Mouse (Mus musculus) thymus, postnatal 36 days (tissue): ENCODE data around the gene Fndc3a.

ENCODE experiments used
- DNase-seq, 2 experiments: peaks; one replicate each; pipeline ENCODE4 v3.0.0; 2022; ENCODE audit warnings: mixed read lengths in 2 of 2

Fndc3a gene

DNA sequence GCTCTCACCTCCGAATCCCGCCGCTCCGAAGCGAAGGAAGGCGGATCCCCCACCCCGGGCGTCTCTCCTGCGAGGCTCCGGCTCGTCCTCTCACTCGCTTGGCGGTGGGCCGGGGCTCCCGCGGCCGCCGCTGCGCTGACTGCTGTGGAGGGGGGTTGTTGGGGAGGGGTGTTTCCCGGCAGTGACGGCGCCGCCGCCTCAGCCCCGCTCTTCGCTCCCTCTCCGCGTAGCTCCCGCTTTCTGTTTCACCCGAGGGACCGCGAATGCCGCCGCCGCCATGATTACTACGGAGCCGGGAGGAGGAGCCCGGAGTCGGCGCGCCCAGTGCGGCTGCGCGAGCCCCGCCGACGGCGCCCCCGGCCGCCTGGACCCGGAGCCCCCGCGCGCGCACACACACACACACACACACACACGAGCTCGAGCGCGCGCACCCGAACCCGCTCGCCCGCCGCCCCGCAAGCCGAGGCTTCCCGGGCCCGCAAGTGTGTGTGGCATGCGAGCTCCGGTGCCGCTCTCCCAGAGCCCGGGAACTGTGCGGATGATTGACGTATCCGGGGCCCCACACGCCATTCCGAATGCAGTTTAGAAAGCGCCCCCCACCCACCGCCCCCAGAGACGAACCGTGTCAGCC lies at the start of gene Fndc3a:
Fndc3a (minus strand) TSS at position 294 of the 631 bp plus-strand sequence.
- peak; percentile 90 to 91 for DNase-seq

GRCm38 (mm10) chr14:72752893-72753292 lies 43.1 kb upstream of the Fndc3a start:
- DNase-seq: no peak

DNA sequence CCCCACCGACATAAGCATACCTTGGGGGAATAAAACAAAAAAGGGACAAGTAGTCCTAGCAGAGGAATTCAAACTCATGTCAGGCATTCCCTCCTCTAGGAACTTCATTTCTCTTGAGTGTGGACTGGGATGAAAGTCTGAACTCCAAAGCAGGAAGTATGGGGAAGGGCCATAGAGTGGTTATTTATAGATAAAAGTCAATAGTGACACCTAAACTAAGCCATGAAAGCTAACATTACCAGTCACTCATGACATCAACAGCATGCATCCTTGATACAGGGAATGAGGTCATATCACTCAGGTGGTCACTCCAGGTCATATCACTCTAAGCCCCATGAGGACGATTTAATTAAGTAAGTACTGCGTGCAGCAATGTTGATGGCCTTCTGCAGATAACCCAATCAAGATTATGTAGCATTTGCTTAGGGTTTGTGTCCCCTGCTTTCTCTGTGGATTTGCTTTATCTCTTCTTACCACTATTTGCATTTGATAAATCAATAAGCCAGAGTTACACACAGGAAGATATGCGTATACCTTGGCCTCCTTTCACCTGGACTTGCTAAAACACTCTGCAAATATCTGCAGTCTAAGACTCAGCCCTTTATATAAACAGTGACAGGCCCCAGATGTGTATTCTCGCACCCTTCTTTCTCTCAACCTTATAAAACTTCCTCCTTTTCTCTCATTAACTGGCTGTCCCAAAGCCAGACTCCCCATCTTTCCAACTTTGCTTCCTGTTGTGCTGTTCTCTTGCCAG lies 40.8 kb upstream of the Fndc3a start:
- DNase-seq: no peak

DNA sequence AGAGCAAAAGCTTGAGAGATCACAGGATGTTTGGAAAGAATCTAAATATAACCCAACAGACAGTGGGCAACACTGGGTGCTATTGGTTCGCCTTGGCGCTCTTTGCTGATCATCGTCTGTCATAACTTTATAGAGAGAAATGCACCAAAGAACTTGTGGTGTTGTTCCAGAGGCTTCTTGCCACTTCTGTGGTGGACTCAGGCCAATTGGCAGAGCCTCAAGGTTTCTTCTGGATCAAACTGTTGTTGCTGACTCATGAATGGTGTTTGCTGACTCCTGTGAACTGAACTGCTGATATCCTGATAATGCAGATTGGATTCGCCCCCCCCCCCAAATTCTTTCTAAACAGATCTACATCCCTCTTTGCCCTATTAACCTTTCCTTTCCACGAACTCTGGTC lies 38.5 kb upstream of the Fndc3a start:
- DNase-seq: no peak

DNA sequence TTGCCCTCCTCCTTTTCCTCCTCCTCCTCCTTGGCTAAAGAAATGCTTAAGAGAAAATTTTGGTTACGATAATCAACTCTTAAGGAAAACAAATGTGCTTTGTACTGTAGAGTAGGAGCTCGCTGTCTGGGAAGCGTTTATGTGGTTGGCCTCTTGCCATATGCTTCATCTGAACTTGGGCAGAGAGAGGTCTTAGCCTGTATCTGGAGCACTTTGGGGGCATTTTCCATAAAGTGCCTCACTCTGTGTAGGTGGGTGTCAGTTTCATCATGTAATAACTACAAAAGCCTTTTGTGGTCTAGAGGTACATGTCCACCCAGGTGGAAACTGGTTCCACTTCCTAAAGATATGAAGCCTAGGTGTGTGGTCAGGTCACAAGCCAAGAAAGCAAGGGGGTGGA lies 31.9 kb upstream of the Fndc3a start:
- DNase-seq: no peak

DNA sequence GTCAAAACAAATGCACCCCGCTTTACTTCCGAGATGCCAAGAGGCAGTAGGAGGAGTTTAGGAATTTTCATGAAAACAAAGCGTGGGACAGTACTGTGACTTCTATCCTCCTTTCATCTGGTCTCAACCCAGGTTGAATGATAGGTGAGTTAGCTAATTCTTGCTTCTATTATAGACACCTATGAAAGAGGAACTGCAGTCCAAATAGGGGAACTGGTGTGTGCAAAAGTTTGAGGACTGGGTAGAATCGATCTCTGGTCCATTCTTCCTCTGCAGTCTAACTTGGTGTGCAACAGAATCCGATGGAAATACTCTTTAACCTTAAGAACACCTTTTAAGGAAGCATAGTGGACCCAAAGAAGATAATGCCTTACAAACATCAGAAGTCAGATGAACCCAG lies 30.5 kb upstream of the Fndc3a start:
- no peak for DNase-seq

GRCm38 (mm10) chr14:72739484-72740208 lies 29.8 kb upstream of the Fndc3a start:
- DNase-seq: no peak

GRCm38 (mm10) chr14:72738776-72739175 lies 29.0 kb upstream of the Fndc3a start:
- no peak for DNase-seq

DNA sequence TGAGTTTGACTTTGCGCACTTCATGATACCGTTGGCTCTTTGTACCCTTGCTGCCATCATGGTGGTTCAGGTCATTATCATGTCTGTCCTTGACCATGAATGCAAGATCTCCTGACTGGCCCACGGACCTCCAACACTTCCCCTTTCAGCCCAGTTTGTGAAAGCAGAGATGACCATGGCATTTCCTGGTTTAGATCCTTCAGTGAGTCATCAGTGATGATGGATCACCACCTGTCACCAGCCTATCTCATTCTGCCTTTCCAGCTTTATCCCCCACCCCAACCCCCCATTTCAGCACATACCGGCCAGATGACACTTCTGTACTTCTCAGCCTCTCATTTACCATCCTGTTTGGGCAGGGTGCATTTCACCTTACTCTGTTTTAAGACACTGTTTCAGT lies 28.4 kb upstream of the Fndc3a start:
- no peak for DNase-seq

GRCm38 (mm10) chr14:72725865-72726264 lies 16.1 kb upstream of the Fndc3a start:
- no peak for DNase-seq

GRCm38 (mm10) chr14:72722274-72723053 lies 12.7 kb upstream of the Fndc3a start:
- DNase-seq: no peak

- DNase-seq: no peak
These were observed 6.4 kb upstream of the Fndc3a start for GRCm38 (mm10) chr14:72716175-72716574.

DNA sequence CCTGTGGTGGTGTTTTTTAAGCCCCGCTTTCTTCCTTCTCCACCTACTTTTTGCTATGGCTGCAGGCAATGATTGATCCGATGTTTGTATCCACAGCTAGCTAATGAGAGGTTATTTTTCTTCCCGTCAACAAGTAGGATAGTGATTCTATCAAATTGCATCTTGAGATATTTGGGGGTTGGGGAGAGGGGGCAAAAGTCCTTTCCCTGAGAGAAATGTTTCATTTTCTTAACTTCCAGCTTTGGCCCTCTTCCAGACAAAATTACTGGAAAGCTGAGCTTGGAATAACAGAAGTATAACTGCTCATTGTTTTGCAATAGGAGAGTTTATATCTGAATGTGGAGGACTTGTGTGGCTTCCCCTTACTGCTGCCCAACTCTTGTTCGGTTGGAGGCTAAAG lies 1.3 kb upstream of the Fndc3a start:
- DNase-seq: no peak

DNA sequence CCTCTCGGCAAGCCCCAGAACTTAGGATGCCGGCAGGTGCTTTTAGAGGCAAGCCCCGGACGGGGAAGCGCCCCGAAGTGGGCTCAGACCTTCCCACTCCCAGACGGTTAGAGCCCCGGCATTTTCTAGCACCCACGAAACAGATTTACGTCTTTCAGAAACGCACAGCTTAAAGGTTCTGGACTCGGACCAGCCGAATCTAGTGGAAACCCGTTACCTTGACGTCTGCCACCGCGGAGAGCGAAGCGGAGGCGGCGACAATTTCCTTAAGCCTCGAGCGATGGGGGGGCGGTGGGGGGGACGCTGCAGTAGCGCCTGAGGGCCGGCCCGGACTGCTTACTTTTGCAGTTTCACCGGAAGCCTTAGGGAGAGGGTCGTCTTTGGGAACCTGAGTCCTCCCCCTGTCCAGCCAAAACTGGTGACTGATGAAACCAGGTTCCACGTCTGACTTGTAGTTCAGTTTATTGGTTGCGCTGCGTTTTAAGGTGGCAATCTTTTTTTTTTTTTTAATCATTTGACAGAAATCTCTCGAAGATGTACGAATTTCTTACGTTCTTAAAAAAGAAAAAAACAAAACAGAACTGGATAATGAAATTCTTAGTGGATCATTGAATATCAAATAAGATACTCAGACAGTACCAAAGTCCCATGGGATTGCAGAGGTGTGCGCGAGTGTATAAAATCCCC lies 681 bp upstream of the Fndc3a start:
- DNase-seq: no peak

DNA sequence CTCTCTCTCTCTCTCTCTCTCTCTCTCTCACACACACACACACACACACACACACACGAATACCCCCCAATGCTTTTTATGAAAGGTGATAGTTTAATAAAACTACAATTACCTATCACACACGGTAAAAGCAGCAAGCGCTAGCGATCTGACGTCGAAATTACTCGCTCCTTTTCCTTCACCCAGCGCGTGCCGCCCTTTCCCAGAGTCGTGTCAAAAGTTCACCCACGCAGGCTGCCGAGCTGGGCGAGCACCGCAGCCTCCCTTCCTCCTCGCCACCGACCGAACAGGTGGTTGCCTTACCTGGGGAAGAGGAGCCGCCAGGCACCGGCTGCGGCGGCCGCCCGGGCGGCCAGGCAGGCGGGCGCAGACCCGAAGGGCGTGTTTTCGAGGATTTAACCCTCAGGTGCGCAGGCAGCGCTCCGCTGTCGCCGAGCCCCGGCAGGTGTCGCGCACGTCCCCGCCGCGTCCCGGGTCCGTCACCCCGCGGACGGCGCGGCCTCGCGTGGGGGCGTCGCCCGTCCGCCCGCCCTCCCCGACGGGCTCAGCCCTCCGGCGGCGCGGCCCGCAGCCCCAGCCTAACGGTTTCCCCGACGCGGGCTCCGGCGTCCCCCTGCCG lies 603 bp downstream of the Fndc3a start:
- DNase-seq: peak; percentile 81 to 85

DNA sequence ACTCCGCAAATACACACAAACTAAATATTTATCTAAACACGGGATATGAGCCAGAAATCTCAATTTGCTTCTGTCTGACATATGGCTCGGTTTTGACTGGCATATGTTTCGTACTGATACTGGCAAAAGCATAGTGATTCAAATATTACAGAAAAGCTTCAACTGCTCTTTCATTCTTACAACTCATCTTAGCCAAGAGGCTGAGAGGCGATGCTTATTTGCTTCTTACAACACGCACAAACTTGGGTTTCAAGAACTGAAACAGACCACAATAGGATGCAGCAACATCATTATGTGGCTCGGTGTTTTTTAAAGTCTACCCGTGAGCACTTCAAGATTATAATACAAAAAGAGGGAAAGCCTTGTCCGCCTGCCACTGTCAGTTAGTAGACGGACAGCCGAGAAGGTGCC lies 1.2 kb downstream of the Fndc3a start:
- DNase-seq: no peak

- no peak for DNase-seq
These were observed 9.7 kb downstream of the Fndc3a start for GRCm38 (mm10) chr14:72700056-72700455.

DNA sequence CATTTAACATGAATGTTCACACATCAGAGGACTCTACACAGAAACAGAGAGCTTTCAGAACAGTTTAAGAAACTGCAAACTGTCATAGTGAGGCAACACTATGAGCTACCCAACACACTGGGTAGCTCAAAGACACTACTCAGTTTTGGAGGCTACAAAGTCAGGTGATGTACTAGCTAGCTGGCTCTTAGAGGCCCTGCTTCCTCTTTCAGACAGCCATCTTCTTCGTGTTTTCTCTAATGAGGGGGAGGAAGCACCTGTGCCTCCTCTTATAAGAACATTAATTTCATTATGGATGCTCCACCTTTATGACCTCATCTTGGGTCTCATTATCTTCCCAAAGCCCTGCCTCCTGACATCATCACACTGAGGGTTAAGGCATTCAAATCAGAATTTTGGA lies 18.4 kb downstream of the Fndc3a start:
- DNase-seq: no peak

GRCm38 (mm10) chr14:72689525-72689924 lies 20.3 kb downstream of the Fndc3a start:
- DNase-seq: no peak

- no peak for DNase-seq
These were observed 24.9 kb downstream of the Fndc3a start for GRCm38 (mm10) chr14:72684857-72685370.

DNA sequence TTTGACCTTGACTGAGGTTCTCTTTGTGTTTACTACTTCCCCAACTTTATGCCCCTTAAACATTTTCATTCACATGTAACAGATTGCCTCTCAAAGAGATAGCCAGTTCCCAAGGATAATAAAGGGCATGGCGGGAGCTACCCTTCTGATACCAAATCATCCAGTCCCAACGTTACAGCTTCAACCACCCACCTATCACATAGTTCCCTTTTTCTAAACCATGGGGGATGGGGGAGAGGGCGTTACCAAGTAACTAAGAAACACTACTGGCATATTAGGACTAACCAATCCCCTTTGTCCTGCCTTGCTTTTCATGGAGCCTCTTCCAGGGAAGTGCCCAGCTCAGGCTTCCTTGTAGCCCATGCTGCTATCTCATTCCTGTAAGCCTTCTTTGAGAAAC lies 32.6 kb downstream of the Fndc3a start:
- no peak for DNase-seq

- DNase-seq: no peak
These were observed 37.9 kb downstream of the Fndc3a start for GRCm38 (mm10) chr14:72671911-72672310.
